In the genomic region with DNA sequence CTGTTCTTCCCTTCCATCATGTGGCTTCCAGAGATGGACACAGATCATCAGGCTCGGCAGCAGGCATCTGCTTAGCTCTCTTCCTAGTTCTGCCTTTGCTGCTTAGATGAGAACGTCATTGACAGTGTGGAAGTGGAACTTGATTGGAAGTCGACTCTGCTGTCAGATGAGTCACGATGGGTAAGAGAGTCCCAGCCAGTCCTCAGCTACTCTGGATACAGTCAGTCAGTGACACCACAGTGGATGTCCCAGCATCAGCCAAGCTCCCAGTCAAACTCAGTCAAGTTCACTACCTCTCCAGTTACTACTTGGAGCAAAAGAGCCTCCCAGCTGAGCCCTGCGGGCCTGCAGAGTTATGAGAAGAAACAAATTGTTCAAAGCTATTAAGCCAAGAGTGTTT, we compare ENCODE assay signal across 13 mouse cellular contexts.
"Had no signal": no experiment of that assay in that cellular context is flagged by ENCODE, and none has a peak within 500 bp of the region (broad histone marks: within the 10 kb centered on the region; RNA-seq: fewer than 3 reads in every experiment).

No protein-coding gene starts in this region.

- H3K9ac ChIP-seq: limb, embryonic 13.5 days; lung, embryonic 15.5 days; midbrain, embryonic 13.5 days; neural tube, embryonic 12.5 days had no signal

- ATAC-seq: midbrain, embryonic 13.5 days had no signal

- H3K27ac ChIP-seq: layer of hippocampus, adult 2 months; limb, embryonic 13.5 days; lung, embryonic 15.5 days; macrophage; midbrain, embryonic 13.5 days; neural tube, embryonic 12.5 days had no signal

- H3K4me3 ChIP-seq: layer of hippocampus, adult 2 months; limb, embryonic 13.5 days; lung, embryonic 15.5 days; megakaryocyte, embryonic 14.5 days; midbrain, embryonic 13.5 days; neural tube, embryonic 12.5 days had no signal

- H3K27me3 ChIP-seq: limb, embryonic 13.5 days; lung, embryonic 15.5 days; midbrain, embryonic 13.5 days; neural tube, embryonic 12.5 days had no signal

- H3K4me1 ChIP-seq: lung, embryonic 15.5 days; megakaryocyte, embryonic 14.5 days had no signal

- H3K9me3 ChIP-seq: limb, embryonic 13.5 days; lung, embryonic 15.5 days; megakaryocyte, embryonic 14.5 days; midbrain, embryonic 13.5 days; neural tube, embryonic 12.5 days had no signal

- H3K36me3 ChIP-seq: limb, embryonic 13.5 days; lung, embryonic 15.5 days; midbrain, embryonic 13.5 days; neural tube, embryonic 12.5 days had no signal

- DNase-seq: kidney, adult 18-20 months; kidney, postnatal 10 days; kidney, postnatal 4 days; lung, postnatal 14 days; thymus, adult 18-20 months; thymus, postnatal 36 days had no signal

- H3K4me2 ChIP-seq: limb, embryonic 13.5 days; lung, embryonic 15.5 days; midbrain, embryonic 13.5 days; neural tube, embryonic 12.5 days had no signal
